Mouse (Mus musculus) olfactory bulb, adult 2 months (tissue): Measurements from ENCODE around the gene Bach2.

Experiments used
- CTCF ChIP-seq: fragments of 200-500 bp; IDR thresholded peaks from 2 replicates; pipeline ENCODE4 v1.5.1; 2012; ENCODE audit warnings: low read depth, mild to moderate bottlenecking, low read length, moderate library complexity; ENCODE audit not compliant: insufficient read depth
- POLR2A ChIP-seq: fragments of 200-500 bp; IDR thresholded peaks from 2 replicates; pipeline ENCODE4 v1.6.1; 2012; ENCODE audit warnings: mild to moderate bottlenecking, low read depth, low read length, moderate library complexity; ENCODE audit not compliant: insufficient read depth

GRCm38 (mm10) chr4:32447850-32448249 is 209.2 kb downstream of the Bach2 start:
- TF ChIP-seq POLR2A (no peak), CTCF (no peak)
